Mouse (Mus musculus): ENCODE data around the gene Opa3. TPM values are rescaled to one million over a fixed set of nuclear protein-coding genes. Genes with fewer than 3 reads are reported as not detected.

Opa3 gene
- 25.0 TPM for polyA plus RNA-seq (2017; shearing (Covaris generic))

GRCm38 (mm10) chr7:19227883-19228792 lies at the start of gene Opa3:
TSS of gene Opa3 (plus strand) at chr7:19228334.

GRCm38 (mm10) chr7:19211996-19212755 lies 16.0 kb upstream of the Opa3 start, which contains the start of gene Gpr4:
TSS of gene Gpr4 (plus strand) at chr7:19212538.

GRCm38 (mm10) chr7:19271238-19272172 lies 43.4 kb downstream of the Opa3 start, which contains the start of gene Vasp:
TSS of gene Vasp (minus strand) at chr7:19271817.

GRCm38 (mm10) chr7:19279581-19280114 lies 51.5 kb downstream of the Opa3 start, which contains the start of gene Ppm1n:
TSS of gene Ppm1n (minus strand) at chr7:19280064.

GRCm38 (mm10) chr7:19282385-19282784 lies 54.3 kb downstream of the Opa3 start, which contains the start of gene Rtn2:
TSS of gene Rtn2 (plus strand) at chr7:19282624.

Other genes with a start within 250 kb of the Opa3 start
- gene Nanos2, start 240.9 kb upstream of the Opa3 start, polyA plus RNA-seq (2017; shearing (Covaris generic)): not detected
- 3.3 TPM for gene Mypop, start 237.1 kb upstream of the Opa3 start, polyA plus RNA-seq (2017; shearing (Covaris generic))
- gene Irf2bp1, start 224.3 kb upstream of the Opa3 start, polyA plus RNA-seq (2017; shearing (Covaris generic)): 6.5 TPM
- not detected for gene Foxa3, start 204.8 kb upstream of the Opa3 start, polyA plus RNA-seq (2017; shearing (Covaris generic))
- gene Sympk, start 204.0 kb upstream of the Opa3 start, polyA plus RNA-seq (2017; shearing (Covaris generic)): 23.0 TPM
- gene Rsph6a, start 173.6 kb upstream of the Opa3 start, polyA plus RNA-seq (2017; shearing (Covaris generic)): not detected
- not detected for gene Dmwd, start 152.1 kb upstream of the Opa3 start, polyA plus RNA-seq (2017; shearing (Covaris generic))
- 1.4 TPM for gene Dmpk, start 144.5 kb upstream of the Opa3 start, polyA plus RNA-seq (2017; shearing (Covaris generic))
- gene Six5, start 133.7 kb upstream of the Opa3 start, polyA plus RNA-seq (2017; shearing (Covaris generic)): 0.35 TPM
- gene Gm4969, start 110.0 kb upstream of the Opa3 start, polyA plus RNA-seq (2017; shearing (Covaris generic)): not detected
- gene Fbxo46, start 108.5 kb upstream of the Opa3 start, polyA plus RNA-seq (2017; shearing (Covaris generic)): 36.5 TPM
- 14.1 TPM for gene Qpctl, start 79.0 kb upstream of the Opa3 start, polyA plus RNA-seq (2017; shearing (Covaris generic))
- 46.5 TPM for gene Snrpd2, start 78.6 kb upstream of the Opa3 start, polyA plus RNA-seq (2017; shearing (Covaris generic))
- not detected for gene Gipr, start 62.2 kb upstream of the Opa3 start, polyA plus RNA-seq (2017; shearing (Covaris generic))
- 38.3 TPM for gene Eml2, start 51.9 kb upstream of the Opa3 start, polyA plus RNA-seq (2017; shearing (Covaris generic))
- gene Gpr4, start 15.8 kb upstream of the Opa3 start, polyA plus RNA-seq (2017; shearing (Covaris generic)): 0.10 TPM
- 290 TPM for gene Vasp, start 43.5 kb downstream of the Opa3 start, polyA plus RNA-seq (2017; shearing (Covaris generic))
- 3.4 TPM for gene Ppm1n, start 51.7 kb downstream of the Opa3 start, polyA plus RNA-seq (2017; shearing (Covaris generic))
- gene Rtn2, start 54.3 kb downstream of the Opa3 start, polyA plus RNA-seq (2017; shearing (Covaris generic)): not detected
- gene Fosb, start 81.7 kb downstream of the Opa3 start, polyA plus RNA-seq (2017; shearing (Covaris generic)): 0.62 TPM
- 98.2 TPM for gene Ercc1, start 116.4 kb downstream of the Opa3 start, polyA plus RNA-seq (2017; shearing (Covaris generic))
- 13.1 TPM for gene Cd3eap, start 131.1 kb downstream of the Opa3 start, polyA plus RNA-seq (2017; shearing (Covaris generic))
- gene Ppp1r13l, start 131.4 kb downstream of the Opa3 start, polyA plus RNA-seq (2017; shearing (Covaris generic)): 0.45 TPM
- 11.8 TPM for gene Ercc2, start 153.7 kb downstream of the Opa3 start, polyA plus RNA-seq (2017; shearing (Covaris generic))
- gene Klc3, start 175.8 kb downstream of the Opa3 start, polyA plus RNA-seq (2017; shearing (Covaris generic)): 19.1 TPM
- not detected for gene Ckm, start 176.4 kb downstream of the Opa3 start, polyA plus RNA-seq (2017; shearing (Covaris generic))
- gene Mark4, start 230.5 kb downstream of the Opa3 start, polyA plus RNA-seq (2017; shearing (Covaris generic)): 2.1 TPM
- gene Exoc3l2, start 235.0 kb downstream of the Opa3 start, polyA plus RNA-seq (2017; shearing (Covaris generic)): not detected